Mouse (Mus musculus) natural killer cell, adult 2 months (primary cell): ENCODE measurements around the gene Hsf2bp.
A peak's percentile ranks its signal among the peaks of the same experiment; 100 is the strongest.

Source experiments
- DNase-seq, 2 experiments: peaks; one replicate each; pipeline ENCODE4 v3.0.0; 2022; ENCODE audit warnings: low spot score in 2 of 2

Gene Hsf2bp

DNA sequence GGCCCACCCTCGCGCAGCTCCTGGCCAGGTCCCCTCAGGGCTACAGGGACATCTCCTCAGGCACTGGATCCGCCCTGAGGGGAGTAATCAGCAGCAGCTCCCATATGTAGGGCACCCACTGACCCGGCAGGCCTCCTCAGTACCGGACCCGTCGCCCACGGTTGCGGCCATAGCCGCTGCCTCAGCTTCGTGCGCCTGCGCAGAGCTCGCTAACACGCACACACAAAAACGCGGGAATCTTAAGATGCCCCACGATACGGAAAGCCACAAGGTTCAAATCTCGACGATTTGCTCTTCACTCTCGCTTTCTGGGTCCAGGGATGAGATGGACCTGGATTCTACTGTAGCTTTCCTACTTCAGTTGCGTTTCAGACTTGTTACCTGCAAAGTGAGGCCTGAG, 1.8 kb downstream of the Hsf2bp start:
- no peak for DNase-seq

DNA sequence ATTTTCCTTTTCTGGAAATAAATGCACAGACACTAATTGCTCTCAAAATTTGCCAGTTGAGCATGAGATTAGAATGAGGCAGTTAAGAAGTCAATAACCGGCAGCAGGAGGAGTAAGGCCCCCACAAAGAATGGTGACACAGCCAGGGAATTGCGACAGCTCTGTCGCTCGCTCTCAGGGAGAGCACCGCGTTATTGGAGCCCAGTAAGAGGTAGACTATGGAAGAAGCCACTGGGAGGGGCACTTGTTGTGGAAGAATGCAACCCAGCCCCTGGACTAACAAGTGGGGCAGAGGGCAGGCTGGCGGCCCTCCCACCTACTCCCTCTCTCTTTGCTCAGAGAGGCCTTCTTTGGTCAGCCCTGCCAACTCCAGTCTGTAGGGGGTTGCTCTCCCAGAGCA, 4.5 kb downstream of the Hsf2bp start:
- DNase-seq, result no peak

DNA sequence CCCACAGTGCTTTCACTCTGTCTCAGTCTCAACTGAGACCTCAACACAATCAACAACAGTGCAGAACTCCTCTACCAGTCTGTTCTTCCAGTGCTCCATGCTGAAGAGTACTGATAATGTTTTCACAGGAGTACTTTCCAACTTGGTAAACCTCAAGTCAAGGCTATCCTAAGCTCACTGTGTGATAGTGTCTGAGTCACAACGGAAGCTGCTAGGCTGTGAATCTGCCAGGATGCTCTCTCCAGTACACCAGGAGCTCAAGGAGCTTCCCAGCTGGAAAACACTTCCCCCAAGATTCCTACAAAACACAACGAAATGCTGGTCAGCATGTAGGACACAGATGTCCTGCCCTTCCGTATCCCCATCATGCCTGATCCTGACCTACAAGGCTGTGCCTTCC, 7.8 kb downstream of the Hsf2bp start:
- no peak for DNase-seq

DNA sequence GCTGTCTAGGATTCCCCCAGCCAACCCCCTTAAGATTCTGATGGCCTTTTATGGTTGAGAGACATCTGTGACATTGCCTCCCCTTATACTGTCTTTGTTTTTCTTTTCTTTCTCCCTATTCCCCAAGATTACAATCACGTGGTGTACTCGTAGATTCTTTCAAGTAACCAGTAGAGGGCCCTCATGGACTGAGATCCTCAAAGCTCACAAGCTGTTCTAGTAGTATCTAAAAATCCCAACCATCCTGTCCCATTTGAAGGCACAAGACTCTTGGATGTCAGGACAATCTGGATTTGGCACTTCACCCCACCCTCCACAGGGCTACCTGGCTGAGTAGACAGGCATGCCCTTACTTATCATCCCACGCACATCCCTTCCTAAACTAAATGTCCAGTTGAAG, 8.5 kb downstream of the Hsf2bp start:
- no peak for DNase-seq

DNA sequence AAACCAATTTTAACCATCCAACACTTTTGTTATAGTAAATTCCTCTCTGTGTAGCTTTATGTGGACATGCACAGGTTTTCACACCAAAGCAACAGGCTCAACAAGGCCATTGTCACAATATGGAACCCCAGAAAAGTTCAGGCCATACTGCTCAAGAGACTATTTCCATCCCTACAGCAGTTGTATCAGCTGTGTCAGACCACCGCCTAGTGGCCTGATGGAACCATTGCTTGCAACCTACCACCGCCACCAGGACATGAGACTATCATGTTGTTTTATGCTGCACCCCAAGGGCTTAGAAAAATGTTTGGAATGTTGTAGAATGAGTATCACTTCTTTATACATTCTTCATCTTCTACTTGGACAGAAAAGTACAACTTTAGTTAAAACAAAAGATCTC, 10.8 kb downstream of the Hsf2bp start:
- DNase-seq, result peak; percentile 14 to 56

DNA sequence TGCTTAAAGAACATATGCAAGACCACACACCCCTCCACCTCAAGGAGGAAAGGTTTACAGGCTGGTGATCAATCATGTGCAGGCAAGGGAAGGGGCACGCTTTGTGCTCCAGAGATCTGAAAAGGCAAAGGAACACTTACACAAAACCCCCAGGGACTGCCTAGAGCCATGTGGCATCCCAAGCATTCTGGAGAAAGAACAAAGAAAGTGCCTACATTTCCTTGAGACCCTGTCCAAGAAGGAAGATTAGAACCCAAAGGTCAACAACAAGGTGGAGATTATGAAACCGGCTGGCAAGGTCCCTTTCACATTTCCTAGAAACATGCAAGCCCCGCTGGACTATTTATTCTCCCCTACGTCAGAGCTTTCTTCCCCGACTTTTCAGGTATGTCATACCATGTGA, 11.5 kb downstream of the Hsf2bp start:
- no peak for DNase-seq

DNA sequence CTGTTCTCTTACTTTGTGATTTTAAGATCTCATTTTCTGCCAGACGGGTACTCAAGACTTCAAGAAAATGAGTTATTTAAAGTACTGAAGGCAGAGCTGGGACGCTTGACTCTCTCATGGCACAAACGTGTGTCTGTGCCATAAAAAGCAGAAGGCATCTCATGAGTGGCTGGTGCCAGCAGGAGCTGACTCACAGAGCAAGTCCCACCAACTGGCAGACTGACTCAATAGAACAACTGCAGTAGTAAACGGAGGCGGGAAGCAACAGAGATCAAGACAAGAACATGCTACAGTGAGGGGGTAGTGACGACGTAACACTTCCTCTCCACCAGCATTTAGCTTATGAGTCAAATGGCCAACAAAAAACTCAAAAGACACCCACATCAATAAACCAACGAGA, 13.1 kb downstream of the Hsf2bp start:
- no peak for DNase-seq

DNA sequence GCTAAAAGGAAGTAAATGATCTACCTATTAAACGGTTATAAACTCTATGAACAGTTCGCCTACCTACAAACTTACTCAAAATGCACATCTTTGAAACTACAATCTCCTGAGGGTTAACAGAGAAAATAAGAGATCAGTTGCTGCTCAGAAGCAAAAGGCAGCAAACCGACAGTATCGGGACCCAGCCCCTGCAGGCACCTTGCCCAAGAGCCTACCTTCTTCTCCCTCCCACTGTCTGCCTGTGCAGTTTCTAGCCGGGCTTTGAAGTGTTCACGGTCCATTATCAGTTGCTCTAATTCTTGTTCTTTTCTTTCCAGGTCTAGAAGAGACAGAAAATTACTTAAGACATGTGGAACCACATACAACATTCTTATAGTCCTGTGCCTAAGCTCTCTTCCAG, 13.6 kb downstream of the Hsf2bp start:
- DNase-seq, result no peak

DNA sequence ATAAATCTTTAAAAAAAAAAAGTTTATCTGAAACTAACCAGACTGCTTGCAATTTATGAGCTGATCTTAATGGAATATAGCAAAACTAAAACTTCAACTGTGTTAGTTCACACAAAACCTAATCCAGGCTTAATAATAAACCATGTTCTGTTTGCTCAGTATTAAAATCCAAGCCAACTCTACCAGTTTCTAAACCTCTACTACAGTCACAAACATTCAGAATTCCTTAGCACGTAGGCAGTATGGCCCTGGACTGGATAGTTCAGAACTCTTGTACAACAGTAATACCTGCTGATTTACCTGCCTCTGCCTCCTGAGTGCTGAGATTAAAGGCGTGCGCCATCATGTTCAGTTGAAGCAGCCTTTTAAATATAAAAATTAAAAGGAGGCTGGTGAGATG, 14.2 kb downstream of the Hsf2bp start:
- DNase-seq, result no peak

DNA sequence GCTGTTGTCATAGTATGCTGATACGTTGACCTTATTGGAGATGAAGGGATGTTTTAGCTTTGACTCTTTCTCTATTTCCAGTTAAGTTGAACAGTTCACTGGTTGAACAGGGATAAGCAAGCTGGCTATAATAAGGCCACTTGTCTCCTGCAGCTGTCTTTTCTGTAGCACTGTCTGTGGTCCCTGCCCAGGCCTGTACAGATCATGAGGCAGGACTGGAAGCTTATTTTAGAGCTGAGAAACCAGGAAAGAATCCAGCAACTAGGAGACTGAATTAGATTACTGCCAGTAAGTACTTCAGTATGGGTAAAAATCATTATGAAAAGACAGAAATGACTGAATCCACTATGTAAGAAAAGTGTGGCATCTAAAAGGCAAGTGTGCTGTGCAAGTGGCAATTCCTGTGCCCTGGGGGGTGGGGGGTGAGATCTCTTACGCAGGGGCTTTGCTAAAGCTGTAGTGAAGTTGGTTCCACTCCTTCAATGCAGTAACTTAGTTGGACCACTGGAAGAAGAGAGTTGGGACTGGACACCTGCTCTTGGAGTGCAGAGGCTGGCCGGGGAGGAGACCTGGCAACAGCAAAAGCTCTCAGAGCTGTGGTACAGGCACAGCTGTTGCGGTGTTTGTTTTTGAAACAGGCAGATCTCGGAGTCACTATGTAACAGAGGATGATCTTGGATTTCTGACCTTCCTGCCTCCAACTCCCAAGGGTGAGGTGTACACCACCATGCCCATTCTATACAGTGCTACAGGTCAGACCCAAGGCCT, 17.8 kb downstream of the Hsf2bp start:
- no peak for DNase-seq

DNA sequence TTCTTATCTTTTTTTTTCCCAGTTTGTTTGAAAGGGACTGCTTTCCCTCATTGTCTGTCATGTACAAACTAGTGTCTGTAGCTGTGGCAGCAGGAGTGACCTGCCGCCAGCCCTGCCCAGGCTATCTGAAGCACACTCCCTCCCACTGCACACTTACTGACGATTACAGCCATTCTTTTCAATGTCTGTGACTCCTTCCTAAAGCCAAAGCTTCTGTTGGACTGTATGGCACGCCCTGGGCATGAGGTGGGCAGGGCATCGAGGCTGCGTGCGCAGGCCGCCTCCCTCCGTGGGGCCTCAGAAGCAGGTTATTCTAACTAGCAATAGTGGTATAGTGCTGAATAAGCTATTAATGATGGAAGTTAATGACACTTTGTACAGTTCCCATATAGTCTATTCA, 19.7 kb downstream of the Hsf2bp start:
- DNase-seq, result no peak

DNA sequence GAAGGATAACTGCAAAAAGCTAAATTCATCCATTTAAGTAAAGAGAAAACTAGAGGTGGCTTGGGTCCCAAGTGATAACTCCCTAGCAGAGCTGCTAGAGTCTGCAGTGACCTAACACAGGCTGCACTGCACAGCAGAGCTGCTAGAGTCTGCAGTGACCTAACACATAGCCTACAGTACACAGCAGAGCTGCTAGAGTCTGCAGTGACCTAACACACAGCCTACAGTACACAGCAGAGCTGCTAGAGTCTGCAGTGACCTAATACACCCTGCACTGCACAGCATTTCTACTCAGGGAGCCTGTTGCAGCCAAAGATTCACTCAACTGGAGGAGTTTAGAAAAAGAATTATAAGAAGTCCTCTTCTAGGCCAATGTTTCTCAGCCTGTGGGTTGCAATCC, 22.5 kb downstream of the Hsf2bp start:
- DNase-seq, result no peak

DNA sequence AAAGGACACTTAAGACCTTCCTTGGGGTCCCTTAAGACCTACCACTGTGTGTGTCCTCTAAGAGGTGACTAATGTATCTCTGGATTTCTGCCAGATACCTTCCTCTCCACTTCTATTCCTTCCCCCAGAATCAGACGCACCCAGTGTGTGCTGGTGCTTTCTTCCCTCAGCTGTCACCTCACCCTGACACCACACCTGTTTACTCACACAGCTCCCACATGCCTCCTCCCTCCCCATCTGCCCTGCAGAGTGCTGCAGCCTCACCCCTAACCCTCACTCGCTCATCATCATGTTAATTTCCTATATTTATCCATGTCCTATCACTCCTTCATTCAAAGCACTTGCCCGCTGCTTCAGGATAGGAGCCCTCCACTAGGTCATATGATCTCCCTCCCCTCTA, 23.9 kb downstream of the Hsf2bp start:
- no peak for DNase-seq

DNA sequence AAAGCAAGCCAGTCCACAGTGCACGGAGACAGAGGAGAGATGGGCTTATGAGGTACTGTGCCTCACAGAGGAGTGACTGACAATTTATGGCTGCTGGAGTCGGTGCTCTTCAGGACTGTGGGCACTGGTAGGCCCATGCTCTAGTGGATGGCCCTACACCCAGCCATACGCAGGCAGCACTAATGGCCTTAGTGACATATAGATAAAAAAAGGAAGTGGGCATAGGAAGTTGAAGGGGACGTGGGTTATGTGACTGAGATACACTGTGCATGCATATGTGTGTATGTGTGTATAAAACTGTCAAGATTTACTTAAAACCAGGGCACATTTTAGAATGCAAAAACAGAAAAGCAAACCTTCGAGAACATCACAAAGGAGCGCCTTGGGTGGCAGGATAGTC, 24.5 kb downstream of the Hsf2bp start:
- DNase-seq, result no peak

DNA sequence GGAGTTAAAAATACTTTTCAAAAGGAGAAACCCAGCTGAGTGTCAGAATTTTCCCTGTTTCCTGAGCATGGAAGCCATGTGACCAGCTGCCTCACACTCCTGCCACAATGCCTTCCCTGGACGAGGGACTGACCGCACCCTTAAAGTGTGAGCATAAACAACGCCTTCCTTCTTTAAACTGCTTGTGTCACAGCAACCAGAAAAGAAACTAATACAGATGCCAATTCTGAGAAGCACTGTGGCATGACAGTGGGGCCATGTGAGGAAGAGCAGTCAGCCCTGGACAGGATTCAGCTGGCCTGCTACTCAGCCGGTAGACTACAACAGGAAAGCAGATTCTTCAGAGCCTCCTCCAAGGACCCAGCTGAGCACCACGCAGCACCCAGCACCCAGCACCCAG, 29.3 kb downstream of the Hsf2bp start:
- no peak for DNase-seq

DNA sequence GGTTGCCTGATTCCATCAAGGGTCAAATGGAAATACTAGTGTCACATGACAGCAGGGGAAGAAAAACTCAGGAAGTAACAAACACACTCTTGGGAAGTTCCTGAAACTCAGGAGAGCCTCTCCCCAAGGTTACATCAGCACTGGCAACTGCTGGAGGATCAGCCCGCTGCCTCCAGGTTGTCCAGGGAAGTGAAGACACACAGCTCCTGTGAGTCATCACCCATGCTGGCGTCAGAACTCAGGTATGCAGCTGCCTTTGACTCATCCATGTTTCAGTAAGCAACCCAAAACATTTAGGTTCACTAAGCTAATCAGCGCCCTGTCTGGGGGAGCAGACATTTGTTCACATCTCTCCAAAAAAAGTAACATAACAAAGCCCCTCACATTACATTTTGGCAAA, 32.9 kb downstream of the Hsf2bp start:
- DNase-seq, result no peak

DNA sequence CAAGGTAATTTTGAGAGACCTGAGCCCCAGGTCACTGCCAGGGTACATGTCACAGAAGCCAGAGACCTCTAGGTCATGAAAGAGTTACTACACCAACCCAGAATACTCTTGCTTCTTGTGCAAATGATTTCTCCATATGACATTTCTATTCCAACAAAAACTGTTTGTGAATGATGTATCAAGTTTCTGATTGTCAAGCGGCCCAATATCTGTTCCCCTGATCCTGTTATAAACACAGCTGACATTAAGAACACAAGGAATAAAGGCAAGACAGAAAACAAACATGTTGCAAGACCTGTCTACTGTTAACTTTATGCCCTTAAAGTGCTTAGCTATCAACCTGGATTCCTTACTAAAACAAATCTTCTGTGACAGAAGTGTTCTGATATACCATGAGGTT, 37.8 kb downstream of the Hsf2bp start:
- DNase-seq, result no peak

DNA sequence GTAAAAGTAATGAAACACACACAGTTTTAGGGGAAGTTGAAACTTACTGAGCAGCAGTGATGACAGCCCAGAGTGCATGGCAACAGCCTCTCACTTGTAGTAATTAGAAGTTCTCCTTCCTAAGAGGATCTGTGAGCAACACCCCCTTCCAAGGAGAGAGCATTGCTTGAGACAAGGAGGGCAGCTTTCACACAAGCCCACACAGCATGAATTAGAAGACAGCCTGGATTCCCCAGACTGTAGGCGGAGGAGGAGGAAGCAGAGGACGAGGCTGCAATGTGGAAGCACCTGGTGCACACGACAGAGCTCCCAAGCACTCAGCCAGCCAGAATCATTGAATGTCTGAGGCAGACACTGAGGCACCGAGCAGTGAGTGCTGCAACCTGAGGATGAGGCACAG, 39.8 kb downstream of the Hsf2bp start:
- no peak for DNase-seq

DNA sequence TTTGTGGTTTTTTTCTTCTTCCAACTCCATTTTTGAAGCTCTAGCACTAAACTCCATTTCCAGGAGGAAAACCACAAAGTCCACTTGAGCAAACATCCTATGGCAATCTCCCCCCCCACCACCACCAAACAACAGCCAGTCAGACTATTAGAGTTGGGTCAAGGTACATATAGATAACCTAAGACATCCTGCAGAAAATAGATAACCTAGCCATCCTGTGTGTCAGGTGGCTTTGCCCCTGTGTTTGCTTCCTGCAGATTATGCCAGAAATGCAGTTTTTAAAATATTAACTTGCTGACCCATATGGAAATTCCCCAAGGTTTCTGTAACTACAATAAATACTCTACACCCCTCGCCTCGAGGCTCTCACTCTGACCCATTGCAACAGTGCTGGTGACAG, 40.4 kb downstream of the Hsf2bp start:
- DNase-seq, result no peak

DNA sequence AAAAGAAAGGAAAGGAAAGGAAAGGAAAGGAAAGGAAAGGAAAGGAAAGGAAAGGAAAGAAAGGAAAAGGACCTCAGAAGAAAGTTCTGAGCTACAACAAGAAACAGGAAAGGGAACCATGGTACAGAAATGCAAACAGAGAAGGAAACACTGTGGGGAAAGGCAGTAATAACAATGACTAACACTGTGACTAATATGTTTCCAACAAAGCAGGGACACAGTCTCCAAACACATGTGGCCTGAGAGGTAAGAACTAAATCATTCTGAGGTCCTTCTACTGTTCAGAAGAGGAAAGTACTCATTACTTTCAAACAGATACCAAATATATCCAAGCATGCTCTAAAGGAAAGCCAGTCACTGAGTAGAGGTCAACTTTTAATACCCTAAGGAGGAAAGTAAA, 42.0 kb downstream of the Hsf2bp start:
- DNase-seq, result no peak

DNA sequence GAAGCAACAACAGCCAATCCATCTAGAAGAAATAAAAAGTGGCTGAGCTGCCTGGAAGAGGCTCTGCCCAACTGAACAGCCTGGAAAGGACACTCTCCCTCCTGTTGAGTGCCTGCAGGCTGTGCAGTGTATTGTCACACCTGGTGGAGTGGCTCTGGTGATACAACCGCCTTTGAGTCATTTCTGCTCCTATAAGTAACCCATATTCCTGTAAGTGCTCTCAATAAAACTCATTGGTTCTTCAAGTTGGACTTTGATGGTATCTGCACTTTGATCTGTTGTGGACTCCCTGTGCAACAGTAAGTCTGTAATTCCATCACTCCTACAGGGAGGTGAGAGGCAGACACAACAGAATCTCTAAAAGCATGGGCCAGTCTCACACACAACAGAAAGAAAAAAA, 42.8 kb downstream of the Hsf2bp start:
- no peak for DNase-seq

DNA sequence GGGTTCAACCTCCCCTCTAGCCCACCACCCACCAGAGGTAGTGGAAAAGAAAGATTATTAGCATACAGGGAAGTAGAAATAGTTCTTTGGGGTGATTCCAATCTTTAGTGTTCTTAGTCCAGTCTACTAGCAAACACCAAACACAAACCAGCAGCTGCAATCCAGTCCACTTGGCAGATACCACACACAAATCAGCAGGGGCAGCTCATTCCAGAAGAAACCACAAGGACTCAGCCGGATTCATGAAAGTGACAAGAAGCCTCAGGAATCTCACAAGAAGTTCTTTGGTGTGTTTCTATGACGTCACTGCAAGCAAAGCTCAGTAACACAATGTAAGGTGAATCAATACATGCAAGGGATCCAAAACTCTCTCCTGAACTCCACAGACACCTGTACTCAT, 44.1 kb downstream of the Hsf2bp start:
- no peak for DNase-seq

DNA sequence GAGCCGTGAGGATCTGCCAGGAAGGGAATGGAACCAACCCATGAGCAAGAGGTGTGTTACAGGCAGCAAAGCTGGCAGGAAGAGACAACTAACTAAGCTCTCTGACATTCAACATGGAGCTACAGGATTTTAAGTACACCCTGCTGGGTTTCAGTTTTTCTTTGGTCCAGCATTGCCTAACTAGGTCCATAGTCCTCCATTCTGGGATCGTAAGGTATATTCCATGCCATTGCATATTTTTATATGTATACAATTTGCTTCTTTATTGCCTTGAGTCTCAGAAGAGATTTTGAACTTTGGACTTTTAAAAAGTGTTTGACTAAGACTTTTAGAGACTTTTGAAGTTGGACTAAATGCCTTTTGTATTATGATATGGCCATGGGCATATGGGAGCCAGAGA, 47.1 kb downstream of the Hsf2bp start:
- DNase-seq, result no peak

DNA sequence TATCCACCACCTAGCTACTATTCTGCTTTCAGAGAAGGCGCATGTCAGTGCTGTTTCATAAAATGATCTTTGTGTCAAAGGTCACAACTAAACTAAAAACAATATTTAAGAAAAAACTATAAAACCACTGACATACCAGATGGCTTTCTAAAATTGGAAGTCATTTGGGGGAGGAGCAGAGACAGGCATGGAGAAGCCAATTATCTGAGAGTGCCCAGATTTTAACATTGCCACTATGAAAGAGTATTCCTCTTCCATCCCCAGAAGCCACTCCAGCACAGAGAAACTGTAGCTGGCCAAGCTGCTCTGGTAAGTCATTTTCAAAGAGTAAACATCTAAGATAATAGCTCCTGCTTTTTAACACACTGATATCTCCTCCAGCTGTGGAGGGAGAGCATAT, 49.2 kb downstream of the Hsf2bp start:
- DNase-seq, result no peak
